Mouse (Mus musculus): ENCODE measurements around the gene Myl7.
A peak's percentile ranks its signal among the peaks of the same experiment; 100 is the strongest.
"Not testable (repeated sequence)": the region's sequence is repeated elsewhere in the genome, so short reads cannot be mapped to it uniquely, and the experiment has no call there.

Gene Myl7

DNA sequence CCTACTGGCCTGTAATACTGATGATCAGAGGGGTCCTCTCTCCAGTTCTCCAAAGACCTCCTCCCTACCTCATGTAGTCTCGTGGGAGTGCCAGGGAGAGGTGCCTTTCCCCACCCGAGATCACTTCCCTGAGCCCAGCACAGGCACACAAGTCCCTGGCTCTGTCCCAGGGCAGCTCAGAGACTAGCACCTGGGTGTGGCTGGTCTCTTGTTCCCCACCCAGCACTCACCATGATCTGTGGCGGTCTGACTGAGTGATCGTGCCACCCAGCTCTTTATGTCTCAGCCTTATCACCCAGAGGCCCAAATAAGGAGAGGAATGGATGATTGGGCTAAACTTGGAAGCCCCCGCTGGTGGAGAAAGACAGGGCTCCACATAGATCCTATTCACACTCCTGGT, at the start of gene Myl7:
Gene Myl7, minus strand, starts transcription at position 252 of the 400 bp plus-strand sequence.
- DNase-seq, result no peak

DNA sequence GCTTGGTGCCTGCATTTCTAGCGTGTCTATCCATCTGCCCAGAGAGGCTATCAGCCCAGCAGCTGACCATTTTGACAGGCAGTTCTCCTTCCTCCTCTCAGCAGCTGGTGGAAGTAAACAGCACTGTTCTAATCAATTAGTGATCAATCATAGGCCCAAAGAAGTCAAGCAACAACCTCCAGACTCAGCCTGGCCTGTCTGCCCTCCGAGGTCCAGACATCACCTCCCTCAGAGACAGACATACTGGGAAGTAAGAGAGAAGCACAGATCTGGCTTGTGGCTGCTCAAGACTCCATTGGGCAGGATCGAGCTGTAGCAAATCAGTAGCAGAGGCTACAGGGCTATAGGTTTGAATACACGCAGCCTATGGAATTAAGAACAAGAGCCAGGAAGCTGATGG, 49.2 kb upstream of the Myl7 start:
- no peak for DNase-seq

DNA sequence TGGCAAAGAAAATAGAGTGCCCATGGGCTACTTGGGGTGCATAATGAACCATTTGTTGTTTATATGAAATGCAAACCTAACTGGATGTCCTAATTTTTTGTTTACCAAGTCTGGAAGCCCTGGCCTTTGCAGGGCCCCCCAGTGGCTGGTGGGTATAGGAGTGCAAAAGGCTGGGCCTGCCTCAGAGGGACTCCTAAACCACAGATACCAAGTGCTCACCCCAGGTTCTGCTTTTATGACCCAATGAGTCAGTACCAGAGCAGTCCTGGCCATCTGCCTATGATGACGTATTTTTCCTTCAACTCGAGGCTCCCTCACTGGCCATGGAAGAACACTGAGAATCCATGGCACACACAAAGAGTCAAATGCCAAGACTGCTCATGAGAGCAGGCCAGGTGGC, 46.5 kb upstream of the Myl7 start:
- no peak for DNase-seq

DNA sequence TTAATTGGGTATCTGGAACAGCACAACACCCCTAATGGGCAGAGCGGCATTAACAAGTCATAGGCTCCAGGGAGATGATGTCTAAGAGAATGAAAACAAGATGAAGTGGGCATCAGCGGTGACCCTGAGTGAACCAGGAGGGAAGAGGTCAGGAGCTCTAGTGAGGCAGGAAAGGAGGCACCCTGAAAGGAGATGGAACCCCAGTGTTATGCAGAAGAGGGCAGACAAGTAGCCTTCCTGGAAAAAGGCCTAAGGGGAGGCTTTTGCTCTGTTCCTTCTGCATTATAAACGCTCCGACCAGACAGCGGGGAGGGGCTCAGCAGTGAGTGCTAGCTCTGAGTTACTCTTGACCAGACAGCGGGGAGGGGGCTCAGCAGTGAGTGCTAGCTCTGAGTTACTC, 44.4 kb upstream of the Myl7 start:
- no peak for DNase-seq

DNA sequence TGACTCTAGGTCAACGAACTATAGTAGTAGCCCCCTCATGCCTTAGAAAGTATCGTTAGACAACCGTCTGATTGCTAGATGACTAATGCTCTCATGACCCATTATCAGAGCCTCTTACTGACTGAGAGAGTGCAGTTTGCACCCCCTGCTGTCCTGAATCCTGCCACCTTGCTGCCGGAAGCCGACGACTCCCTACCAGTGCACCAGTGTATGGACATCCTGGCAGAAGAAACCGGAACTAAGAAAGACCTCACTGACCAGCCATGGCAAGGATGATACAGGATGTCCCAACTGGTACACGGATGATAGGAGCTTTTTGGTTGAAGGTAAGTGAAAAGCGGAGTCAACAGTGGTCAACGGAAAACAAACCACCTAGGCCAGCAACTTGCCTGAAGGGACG, 35.9 kb upstream of the Myl7 start:
- not testable (repeated sequence) for DNase-seq

DNA sequence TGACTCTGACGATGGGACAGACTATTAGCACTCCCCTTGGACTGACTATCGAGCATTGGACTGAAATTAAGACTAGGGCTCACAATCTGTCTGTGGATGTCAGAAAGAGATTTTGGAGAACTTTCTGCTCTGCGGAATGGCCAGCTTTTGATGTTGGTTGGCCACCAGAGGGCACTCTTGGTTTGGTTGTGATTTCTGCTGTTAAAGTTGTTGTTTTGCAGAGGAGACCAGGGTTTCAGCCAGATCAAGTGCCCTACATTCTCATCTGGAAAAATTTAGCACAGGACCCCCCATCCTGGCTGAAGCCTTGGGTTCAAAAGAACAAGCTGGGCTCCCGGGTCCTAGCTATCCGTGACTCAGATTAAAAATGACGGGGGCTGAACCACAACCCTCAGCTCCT, 33.4 kb upstream of the Myl7 start:
- not testable (repeated sequence) for DNase-seq

DNA sequence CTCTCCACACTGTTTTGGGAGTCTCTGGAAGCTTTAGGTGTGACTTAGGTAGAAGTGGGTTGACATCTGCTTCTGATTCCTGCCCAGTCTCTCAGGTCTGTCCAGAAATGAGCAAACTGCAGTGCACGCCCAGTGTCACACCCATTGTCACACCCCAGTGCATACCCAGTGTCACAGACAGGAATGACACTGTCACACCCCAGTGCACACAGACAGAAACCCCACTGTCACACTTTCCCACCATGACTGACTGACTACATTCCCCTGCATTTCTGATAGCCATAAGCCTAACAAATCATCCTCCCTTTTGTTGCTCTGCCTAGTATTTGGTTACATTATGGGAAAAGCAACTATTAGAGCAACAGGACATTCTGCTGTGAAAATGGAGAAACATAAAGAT, 32.0 kb upstream of the Myl7 start:
- no peak for DNase-seq

DNA sequence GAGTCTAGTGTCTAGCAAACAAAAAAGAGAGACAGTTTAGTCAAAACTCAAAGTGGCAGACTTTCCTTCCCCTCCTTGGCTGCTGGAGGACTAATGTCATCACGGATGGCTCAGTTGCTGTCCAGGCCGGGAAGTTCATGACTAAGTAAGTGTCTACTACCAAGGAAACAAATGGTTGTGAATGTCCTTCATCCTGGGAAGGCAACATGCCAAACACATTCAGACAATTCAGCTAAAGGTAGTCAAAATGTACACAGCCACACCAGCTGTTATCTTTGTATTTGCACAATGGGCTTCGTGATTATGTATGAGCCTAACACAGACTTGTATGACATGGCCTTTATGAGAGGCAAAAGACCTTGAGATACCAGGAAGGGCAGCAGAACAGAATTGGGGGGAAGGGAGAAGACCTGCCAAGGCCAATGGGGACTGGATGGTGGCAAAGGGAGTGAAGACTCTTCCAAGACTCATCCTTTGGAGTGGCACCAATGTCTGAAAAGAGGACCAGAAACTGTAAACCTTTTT, 28.2 kb upstream of the Myl7 start:
- DNase-seq, result no peak

DNA sequence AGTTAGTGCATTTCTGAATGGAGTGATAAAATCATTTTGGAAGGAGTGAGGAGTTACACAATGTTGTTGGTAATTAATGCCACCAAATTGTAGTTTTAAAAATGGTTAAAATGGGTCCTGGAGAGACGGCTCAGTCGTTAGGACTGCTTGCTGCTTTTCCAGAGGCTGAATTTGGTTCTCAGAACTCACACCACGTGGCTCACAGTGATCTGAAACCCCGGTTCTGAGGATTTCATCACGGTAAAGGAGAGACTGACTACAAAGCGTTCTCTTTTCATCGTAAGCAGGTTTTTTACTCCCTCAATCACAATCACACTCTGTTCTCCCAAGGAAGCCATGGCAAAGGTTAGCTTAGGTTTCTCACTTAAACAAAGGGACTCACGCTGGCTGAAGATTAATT, 26.1 kb upstream of the Myl7 start:
- no peak for DNase-seq

DNA sequence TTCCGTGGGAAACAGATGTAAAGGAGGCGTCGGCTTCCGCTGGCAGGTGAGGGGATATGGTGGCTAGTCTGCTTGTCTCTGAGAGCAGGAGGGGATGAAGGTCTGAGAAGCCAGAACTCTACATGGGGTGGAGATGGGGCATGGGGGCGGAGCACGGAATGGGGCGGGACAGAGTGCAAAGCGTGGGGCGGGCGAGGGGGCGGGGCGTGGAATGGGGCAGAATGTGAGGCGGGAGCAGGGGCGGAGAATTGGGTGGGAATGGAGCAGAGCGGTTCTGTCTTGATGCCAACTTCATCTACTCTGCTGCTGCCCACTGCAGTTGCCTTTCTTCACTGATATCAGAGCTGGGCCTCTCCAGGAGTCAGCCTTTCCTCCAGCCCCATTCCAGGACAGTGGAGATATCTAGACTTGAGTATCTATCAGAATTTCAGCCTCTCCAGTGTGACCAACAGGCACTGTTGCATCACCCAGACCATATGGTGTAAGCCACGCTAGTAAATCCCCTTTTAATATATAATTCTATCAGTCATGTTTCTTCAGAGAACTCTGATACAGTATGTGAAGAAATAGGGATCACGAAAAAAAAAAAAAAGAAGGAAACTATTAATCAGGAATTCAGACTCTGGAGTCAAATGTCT, 21.9 kb upstream of the Myl7 start:
- DNase-seq, result no peak

DNA sequence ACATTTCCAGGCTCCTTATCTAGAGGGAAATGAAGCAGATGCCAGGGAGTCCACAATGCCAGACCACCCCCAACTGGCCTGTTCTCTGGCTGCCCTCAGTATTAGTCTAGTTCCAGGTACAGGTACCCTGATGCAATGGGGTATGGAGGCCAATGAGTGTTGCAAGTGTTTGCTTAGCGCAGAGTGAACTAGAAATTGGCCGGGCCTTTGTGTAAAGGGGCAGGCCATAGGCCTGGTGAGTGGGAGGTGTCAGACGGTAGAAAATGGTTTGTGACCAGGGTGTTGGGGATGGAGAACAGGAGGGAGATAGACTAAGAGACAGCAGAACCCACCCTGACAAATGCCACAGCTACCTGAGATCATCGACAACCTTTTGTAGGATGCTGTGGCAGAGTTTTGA, 21.0 kb upstream of the Myl7 start:
- DNase-seq, result no peak

DNA sequence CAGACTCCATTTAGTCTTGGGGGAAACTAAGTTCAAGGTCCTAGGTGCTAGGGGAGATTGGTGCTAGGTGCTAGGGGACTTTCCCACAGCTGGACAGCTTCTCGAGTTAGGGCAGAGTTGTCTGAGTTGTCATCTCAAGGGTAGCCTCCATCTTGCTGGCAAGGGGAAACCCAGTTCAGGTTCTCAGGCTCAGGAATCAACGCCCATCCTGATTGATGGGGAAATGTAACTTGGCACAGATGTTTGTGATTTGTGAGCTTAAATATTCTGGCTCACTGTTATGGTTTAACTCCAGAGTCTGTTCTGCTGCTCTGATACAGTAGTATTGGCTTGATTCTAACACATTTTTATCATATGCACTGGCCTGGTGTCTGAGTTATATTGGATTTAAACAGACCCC, 19.5 kb upstream of the Myl7 start:
- DNase-seq, result no peak

DNA sequence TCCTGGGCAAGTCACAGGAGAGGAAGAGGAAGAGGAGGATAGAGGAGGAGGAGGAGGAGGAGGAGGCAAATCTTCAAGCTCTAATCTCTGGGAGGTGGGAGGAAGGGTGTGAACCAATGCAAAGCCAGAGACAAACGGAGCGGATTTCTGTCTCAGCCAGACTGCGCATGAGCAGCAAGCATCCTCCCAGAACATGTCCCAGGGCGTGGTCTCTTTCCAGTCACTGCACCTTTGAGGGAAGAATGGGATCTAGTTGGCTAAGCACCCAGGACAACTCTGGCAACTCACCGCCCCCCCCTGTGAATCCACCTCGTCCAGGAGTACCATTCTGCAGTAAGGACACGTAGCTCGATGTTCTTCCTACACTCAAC, 17.6 kb upstream of the Myl7 start:
- no peak for DNase-seq

DNA sequence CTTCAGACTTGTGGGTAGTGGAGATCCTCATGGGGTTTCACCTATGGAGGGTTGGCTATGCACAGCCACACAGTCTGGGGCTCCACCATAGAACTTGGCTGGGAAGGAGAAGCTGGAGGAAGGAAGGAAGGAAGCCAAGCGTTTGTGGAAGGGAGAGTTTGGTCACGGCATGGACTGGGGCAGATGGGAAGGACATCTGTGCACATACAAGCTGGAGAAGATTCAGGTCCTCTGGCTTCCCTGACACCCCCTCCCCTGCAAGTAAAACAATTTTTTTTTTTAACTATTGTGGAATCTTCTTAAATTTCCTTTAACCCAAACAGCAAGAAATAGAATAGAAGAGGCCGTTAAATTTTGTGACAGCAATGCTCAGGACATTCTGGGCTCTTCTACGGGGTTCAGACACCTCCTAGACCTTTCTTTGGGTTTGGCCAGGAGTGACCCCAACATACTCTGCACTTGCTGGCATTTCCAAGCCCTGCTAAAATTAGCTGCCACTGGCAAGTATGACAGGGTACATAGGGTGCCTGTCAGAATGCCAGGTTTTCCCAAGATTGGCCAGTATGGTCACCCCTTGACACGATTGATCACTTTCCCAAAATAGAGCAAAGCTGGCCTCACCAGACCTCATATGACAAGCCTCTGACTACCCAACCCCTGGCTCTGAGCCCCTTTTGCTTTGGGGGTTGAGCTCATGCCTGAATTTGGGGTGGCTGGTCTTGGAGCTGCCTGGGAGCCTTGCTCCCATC, 17.0 kb upstream of the Myl7 start:
- DNase-seq, result no peak

DNA sequence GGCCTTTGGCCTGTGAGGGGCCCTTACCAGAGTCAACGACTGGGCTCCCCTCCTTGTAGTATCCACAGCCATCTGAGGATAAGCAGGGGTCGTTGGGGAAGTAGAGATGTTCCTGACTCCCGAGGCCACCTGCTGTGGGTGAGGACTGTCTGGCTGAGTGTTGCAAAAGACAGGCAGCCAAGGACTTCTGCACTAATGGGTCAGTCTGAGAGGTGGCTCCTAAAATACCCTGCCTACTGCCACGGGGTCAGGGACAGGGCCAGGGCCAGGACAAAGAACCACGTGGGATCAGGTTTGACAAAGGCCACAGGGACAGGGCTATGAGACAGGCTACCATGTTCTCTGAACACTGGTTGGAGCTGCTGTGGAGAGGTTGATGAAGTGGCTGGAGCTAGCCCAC, 16.4 kb upstream of the Myl7 start:
- DNase-seq, result no peak

DNA sequence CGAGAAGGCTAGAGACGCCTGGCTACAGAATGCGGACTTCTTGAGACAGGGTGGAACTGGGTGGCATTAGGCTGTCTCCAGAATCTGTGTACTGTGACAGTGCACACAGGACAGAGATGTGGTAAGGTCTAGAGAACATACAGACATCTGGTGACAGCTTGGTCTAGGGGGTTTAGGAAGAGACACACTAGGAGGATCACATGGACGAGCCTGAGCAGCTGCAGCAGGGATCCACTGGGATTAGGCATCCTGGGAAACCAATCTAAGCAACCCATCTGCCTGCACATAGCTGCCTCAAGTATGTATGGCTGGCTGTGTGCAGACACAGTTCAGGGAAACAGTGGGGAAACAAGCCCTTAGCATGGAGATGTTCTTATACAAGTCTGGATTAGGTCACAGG, 15.4 kb upstream of the Myl7 start:
- DNase-seq, result peak; percentile 77

DNA sequence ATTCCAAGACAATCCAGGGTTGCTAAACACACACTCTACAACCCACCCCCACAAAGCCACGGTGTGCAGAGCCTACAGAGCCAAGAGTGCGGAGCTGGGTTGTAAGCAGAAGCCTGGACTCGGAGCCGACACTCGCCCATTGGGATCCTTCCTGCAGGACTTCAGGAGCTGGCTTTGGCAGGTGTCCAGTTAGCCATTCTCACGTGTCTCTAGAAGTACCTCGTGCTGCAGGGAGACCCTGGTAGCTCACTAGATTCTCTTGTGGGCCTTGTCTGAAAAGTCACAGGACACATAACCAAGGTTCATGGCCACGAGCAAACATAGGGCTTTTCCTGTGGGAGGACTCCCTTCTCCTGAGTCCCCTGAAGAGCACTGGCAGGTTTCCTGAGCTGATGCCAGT, 14.7 kb upstream of the Myl7 start:
- no peak for DNase-seq

DNA sequence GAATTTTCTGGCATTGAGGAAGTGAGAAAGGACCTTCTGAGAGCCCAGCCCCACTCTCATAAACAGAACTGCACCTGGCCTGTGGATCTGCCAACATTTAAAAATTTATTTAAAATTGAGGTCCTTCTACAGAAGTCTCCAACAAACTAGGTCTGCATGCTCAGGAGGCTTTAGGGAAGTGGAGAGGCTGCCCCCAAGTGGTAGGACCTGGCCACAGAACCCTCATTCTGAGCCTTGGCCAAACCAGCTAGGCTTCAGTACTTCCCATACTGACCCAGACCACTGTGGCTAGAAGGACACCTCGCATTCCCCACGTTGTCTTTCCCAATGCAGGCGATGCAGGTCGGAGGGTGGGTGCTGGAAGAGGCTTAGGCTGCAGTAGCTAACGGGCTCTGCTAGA, 14.1 kb upstream of the Myl7 start:
- peak; percentile 59 for DNase-seq

DNA sequence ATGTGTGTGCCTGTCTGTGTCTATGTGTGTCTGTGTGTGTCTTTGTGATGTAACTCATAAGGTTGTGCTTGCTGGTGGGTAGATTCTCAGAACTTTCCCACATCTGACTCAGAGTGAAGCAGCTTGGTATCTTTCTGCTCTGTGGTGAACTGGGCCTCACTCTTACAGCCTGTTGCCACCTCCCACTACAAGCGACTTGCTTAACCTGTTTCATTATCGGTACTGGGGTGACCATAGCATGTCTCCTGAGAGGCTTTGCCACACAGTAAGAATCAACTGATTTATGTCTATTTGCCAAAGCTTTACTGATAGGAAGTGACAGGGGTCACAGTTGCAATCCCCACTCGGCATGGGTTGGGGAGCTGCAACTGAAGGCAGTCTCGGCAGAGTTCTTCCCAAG, 10.1 kb upstream of the Myl7 start:
- DNase-seq, result no peak

DNA sequence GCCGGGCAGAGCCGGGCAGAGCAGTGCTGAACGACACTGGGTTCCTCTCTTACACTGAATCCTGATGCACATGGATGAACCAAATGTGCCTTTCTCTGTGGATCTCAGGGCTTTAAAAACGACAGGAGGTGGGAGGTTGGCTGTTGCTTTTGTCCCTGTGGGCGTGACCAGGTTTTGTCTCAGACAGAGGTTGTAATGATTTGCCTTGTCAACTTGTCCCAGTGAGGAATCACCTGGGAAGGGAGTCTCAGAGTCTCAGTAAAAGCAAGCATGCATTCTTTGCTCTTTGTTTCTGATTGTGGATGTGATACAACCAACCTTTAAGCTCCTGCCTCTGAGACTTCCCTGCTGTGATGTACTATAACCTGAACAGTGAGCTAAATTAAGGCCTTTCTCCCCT, 8.5 kb upstream of the Myl7 start:
- no peak for DNase-seq

DNA sequence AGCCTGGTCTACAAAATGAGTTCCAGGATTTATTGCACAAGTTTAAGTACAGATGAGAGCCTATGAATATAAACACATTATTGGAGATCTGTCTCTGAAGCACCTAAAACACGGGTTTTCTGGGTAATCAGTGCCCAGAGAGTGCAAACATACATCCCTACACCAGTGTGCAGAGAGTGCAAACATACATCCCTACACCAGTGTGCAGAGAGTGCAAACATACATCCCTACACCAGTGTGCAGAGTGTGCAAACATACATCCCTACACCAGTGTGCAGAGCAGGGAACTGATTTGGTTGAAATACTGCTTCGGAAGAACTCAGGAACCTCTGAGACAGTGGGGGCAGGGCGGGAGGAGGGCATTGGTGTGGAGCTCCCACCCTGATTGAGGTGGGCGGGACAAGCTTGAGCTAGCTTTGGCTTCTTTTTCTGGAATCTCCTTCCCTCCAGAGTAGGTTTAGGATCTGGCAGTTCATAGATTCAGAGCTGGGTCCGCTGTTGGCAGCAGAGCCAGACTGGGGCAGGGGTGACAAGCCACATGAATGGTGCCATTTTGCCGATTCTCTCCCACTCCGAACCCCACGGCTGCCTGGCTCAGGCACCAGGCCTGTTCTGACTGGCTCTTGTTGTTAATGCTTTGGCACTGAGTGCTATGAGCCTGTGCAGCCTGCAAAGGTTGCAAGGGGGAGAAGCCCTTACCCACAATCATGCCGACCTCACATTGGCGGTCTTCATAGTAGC, 7.4 kb upstream of the Myl7 start:
- DNase-seq, result no peak

DNA sequence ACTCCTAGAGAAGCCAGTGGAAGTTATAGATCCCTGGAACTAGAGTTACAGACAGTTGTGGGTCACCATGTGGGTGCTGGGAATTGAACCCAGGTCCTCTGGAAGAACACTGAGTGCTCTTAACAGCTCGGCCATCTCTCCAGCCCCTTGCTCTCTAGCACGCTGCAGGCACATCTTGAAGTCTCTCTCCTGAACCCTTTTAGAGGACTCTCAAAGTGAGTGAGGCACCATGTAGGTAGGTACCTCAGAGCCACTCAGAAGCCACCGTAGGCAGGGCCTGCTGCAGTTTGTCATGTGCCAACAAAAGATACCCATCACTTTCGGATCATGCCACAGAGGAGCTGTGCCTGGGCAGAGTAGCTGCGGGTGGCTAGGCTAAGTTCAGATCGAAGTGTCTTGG, 6.3 kb upstream of the Myl7 start:
- no peak for DNase-seq

DNA sequence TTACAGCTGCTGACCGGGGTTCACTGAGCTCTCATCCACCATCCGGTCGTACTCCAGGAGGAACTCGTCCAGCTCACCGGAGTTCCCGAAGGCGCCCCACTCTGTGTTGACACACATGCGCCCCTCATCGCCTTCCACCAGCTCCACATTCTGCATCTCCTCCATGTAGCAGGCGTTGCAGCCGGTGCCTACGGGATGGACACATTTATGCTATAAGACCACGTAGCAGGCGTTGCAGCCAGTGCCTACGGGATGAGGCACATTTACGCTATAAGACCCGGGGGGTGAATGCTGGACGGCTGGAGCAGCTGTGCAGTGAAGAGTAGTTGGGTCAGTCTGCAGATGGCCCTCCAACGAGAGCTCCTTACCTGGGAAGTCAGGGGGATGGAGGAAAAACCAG, 5.8 kb upstream of the Myl7 start:
- DNase-seq, result no peak

DNA sequence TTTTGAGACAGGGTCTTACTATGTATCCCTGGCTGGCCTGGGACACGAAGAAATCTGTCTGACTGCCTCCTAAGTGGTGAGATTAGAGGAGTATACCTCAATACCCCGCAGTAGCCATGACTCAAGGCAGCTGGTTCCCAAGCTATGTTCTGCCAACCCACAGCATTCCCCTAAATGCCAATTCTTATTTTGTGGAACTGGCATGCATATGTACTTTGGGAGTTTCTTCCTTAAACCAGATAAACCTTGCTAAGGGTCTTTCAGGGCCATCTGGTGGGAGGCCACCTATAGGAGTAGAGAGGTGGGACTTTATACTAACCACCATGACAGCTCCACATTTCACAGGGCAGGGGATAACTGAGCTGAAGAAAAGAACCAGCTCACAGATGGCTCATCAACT, 5.3 kb upstream of the Myl7 start:
- no peak for DNase-seq
